Mouse (Mus musculus): ENCODE measurements around the gene Robo1. TPM values are rescaled to one million over a fixed set of nuclear protein-coding genes. Genes with fewer than 3 reads are reported as not detected.

The Robo1 gene
- polyA plus RNA-seq, 1 experiment, result 2.2 TPM

DNA sequence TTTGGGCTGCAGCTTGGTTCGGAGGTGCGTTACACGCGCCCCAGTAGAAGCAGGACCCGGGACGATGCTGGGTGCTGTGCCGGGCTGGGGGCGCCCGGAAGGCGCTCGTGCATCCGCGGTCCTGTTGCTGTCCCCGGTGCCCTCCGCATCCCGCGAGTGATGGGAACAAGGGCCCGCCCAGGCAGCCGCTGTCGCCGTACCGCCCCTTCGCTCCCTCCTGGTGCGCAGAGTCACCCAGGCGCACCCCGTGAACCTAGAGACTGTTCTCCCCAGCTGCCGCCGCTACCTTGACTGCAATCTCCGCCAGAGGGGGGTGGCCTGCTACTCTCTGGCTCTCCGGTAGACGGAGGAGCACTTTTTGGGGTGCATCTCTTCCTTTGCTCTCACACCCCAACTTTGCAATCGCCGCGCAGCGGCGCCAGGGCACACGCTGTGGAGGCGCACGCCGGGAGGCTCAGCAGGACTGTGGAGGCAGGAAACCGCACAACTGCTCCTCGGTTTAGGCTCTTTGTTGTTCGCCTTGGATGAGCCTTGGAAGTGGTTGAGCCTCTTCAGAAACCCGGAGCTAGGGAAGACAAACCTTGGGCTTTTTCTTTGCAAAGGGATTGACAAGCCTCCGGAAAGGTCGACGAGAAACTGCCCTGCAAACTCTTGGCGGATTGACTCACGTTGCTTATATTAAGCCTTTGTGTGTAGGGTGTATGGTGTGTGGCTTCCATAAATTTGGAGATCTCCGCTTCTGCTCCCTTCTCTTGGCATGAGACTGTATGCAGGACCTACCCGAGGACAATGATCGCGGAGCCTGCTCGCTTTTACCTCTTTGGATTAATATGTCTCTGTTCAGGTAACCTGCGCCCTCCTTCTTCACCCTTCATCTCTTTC lies 355.5 kb downstream of the Robo1 start:
- no peaks in the 10 kb centered on the region for H3K27me3 ChIP-seq (replicated peaks; ENCODE audit: control insufficient read depth, insufficient read depth, low read length)
- peak; percentile 15 for DNase-seq
- no peak for TF ChIP-seq CTCF (conservative IDR thresholded peaks at IDR 0.05; ENCODE audit: insufficient read depth, insufficient read length, low read depth, low read length)
- no peak for TF ChIP-seq POLR2A (IDR thresholded peaks at IDR 0.05; ENCODE audit: low read depth, low read length)
- H3K4me3 ChIP-seq (ENCODE audit: insufficient read depth, low read depth, low read length), result peak overlapping the region; percentile 69
- no peaks in the 10 kb centered on the region for H3K4me1 ChIP-seq (ENCODE audit: control insufficient read depth, insufficient read depth, low read length)
- under 1% methylated on average over 55 of the region's 55 CpGs for WGBS
- H3K36me3 ChIP-seq (ENCODE audit: control insufficient read depth, insufficient read depth, low read length), result no peaks in the 10 kb centered on the region
- no peak overlapping the region for H3K27ac ChIP-seq (ENCODE audit: insufficient read depth, low read depth, low read length)

DNA sequence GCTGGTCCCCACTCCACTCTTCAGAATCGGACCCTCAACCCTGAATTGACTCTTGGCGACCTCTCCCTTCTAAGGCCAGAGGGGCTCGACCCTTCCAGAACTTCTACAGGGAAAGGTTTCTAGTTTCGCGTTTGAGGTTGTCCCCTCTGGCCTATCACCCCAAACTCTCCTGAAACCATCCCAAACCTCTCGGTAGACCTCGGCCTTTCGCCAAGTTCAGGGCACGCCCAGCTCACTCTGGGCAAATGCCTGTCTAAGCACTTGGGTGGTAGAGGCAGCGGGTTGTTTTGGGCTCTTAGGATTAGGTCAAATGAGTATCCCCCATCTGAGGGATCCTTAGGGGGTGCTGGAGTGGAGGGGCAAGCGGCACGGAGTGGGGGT lies 356.1 kb downstream of the Robo1 start:
- DNase-seq, result no peak
- no peak for TF ChIP-seq POLR2A (IDR thresholded peaks at IDR 0.05; ENCODE audit: low read depth, low read length)
- no peak for TF ChIP-seq CTCF (conservative IDR thresholded peaks at IDR 0.05; ENCODE audit: insufficient read depth, insufficient read length, low read depth, low read length)
- WGBS, result 4% methylated on average over 12 of the region's 12 CpGs

DNA sequence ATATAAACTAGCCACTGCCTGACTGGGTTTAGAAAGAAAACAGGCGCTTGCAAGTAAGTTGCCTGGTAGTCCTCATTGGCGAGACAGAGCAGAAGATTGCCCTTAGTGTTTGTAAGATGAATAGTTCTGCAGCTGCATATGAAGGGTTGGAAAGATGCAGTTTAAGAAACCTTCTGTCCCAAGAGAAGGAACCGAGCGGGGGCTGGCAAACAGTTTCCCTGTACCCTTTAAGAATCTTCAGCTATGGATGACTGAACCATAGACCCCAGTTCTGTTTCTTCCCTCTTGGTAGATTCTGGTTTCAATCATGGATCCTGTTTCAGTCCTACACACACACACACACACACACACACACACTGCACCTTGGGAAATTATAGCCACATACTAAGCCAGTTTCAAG lies 356.7 kb downstream of the Robo1 start:
- H3K27me3 ChIP-seq (replicated peaks; ENCODE audit: control insufficient read depth, insufficient read depth, low read length), result no peaks in the 10 kb centered on the region
- TF ChIP-seq CTCF (conservative IDR thresholded peaks at IDR 0.05; ENCODE audit: insufficient read depth, insufficient read length, low read depth, low read length) (no peak), POLR2A (IDR thresholded peaks at IDR 0.05; ENCODE audit: low read depth, low read length) (no peak)
- DNase-seq, result no peak
- H3K27ac ChIP-seq (ENCODE audit: insufficient read depth, low read depth, low read length), result no peak overlapping the region
- 77% methylated on average over 4 of the region's 4 CpGs for WGBS
- no peaks in the 10 kb centered on the region for H3K4me1 ChIP-seq (ENCODE audit: control insufficient read depth, insufficient read depth, low read length)
- H3K36me3 ChIP-seq (ENCODE audit: control insufficient read depth, insufficient read depth, low read length), result no peaks in the 10 kb centered on the region
- H3K4me3 ChIP-seq (ENCODE audit: insufficient read depth, low read depth, low read length), result no peak overlapping the region

More for the DNA sequence above, 356.1 kb downstream of the Robo1 start:
- peak overlapping the region; percentile 69 for H3K4me3 ChIP-seq (ENCODE audit: insufficient read depth, low read depth, low read length)
- no peaks in the 10 kb centered on the region for H3K27me3 ChIP-seq (replicated peaks; ENCODE audit: control insufficient read depth, insufficient read depth, low read length)
- H3K27ac ChIP-seq (ENCODE audit: insufficient read depth, low read depth, low read length), result no peak overlapping the region
- no peaks in the 10 kb centered on the region for H3K36me3 ChIP-seq (ENCODE audit: control insufficient read depth, insufficient read depth, low read length)
- no peaks in the 10 kb centered on the region for H3K4me1 ChIP-seq (ENCODE audit: control insufficient read depth, insufficient read depth, low read length)

DNA sequence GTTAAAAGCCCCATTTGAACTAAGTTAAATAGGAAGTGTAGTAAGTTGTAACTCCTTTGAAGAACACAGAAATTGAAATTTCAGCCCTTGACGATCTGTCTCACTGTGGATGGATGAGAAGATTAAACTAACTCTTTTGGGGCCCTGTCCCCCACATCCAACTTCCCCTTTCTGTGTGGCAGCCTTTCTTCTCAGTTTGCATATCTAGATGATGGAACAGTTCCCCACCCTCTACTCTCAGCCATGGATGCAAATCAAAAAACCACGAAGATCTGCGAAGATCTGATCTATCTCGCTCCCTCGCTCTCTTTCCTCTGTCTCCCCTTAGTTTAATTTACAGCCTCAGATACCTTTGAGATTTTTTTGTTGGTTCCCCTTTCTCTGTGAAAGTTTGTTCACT lies 357.3 kb downstream of the Robo1 start:
- Histone ChIP-seq H3K27me3 (replicated peaks; ENCODE audit: control insufficient read depth, insufficient read depth, low read length) (no peaks in the 10 kb centered on the region), H3K27ac (ENCODE audit: insufficient read depth, low read depth, low read length) (no peak overlapping the region), H3K4me3 (ENCODE audit: insufficient read depth, low read depth, low read length) (no peak overlapping the region), H3K36me3 (ENCODE audit: control insufficient read depth, insufficient read depth, low read length) (no peaks in the 10 kb centered on the region), H3K4me1 (ENCODE audit: control insufficient read depth, insufficient read depth, low read length) (no peaks in the 10 kb centered on the region)
- no peak for TF ChIP-seq POLR2A (IDR thresholded peaks at IDR 0.05; ENCODE audit: low read depth, low read length)
- WGBS, result 81% methylated on average over 5 of the region's 5 CpGs
- DNase-seq, result no peak

DNA sequence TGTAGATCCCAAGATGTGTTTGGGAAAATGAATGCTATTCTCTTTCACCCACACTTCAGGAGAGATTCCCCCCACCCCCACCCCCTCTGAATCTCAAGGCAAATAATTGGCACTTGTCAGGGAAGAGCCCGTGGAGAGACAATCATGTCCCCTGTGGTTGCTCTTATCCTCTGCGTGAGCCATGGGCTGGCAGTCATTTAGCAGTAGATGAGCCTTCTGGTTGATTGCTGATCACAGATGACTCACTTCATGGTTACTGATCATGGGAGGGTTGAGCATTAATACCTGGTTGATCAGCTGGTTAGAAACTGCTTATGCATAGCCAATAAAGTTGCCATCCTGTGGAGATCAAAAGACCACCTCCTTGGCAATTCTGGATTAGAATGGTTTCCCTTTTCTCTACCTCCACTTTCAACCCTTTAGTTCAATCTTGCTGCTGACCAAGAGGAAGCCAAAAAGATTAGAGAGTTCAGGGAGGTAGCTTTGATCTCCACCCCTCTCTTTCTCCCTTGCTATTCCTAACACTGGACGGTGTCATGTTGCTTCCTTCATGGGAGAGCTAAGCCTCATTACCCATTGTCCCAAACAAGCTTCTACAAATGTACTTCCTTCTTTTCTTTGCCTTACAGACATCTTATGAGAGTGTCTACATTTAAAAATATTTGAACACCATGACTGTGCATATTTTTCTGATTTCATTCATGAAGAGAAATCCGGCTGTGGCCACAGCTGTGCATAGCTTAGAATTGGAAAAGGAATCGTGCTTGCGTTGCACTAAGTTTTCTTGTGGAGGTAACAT lies 362.3 kb downstream of the Robo1 start:
- Histone ChIP-seq H3K4me3 (ENCODE audit: insufficient read depth, low read depth, low read length) (no peak overlapping the region), H3K4me1 (ENCODE audit: control insufficient read depth, insufficient read depth, low read length) (no peaks in the 10 kb centered on the region), H3K36me3 (ENCODE audit: control insufficient read depth, insufficient read depth, low read length) (no peaks in the 10 kb centered on the region), H3K27me3 (replicated peaks; ENCODE audit: control insufficient read depth, insufficient read depth, low read length) (no peaks in the 10 kb centered on the region), H3K27ac (ENCODE audit: insufficient read depth, low read depth, low read length) (no peak overlapping the region)
- no peak for DNase-seq
- TF ChIP-seq POLR2A (IDR thresholded peaks at IDR 0.05; ENCODE audit: low read depth, low read length), result no peak
- TF ChIP-seq CTCF (conservative IDR thresholded peaks at IDR 0.05; ENCODE audit: insufficient read depth, insufficient read length, low read depth, low read length), result no peak
- 55% methylated on average over 6 of the region's 6 CpGs for WGBS

DNA sequence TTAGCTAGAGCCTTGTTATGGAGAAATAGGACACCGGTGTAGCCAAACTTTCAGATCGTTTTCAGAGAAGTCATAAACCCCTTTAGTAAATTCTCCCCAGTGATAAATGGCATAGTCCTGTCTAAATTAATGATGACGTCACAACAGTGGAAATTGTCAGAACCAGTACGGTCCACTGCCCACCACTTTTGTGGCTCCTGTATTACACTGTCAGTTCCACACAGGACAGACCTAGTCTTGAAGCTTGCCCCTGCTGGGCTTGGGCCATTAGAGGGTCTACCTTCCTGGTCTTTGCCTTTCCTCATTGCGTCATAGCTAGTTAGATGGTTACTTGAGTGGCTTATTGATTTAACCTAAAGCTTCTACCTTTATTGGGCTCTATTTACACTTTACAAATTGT lies 369.1 kb downstream of the Robo1 start:
- TF ChIP-seq POLR2A (IDR thresholded peaks at IDR 0.05; ENCODE audit: low read depth, low read length), result no peak
- no peak for TF ChIP-seq CTCF (conservative IDR thresholded peaks at IDR 0.05; ENCODE audit: insufficient read depth, insufficient read length, low read depth, low read length)
- Histone ChIP-seq H3K4me3 (ENCODE audit: insufficient read depth, low read depth, low read length) (no peak overlapping the region), H3K27me3 (replicated peaks; ENCODE audit: control insufficient read depth, insufficient read depth, low read length) (no peaks in the 10 kb centered on the region), H3K4me1 (ENCODE audit: control insufficient read depth, insufficient read depth, low read length) (no peaks in the 10 kb centered on the region), H3K36me3 (ENCODE audit: control insufficient read depth, insufficient read depth, low read length) (no peaks in the 10 kb centered on the region), H3K27ac (ENCODE audit: insufficient read depth, low read depth, low read length) (no peak overlapping the region)
- 69% methylated on average over 5 of the region's 5 CpGs for WGBS
- DNase-seq, result no peak

DNA sequence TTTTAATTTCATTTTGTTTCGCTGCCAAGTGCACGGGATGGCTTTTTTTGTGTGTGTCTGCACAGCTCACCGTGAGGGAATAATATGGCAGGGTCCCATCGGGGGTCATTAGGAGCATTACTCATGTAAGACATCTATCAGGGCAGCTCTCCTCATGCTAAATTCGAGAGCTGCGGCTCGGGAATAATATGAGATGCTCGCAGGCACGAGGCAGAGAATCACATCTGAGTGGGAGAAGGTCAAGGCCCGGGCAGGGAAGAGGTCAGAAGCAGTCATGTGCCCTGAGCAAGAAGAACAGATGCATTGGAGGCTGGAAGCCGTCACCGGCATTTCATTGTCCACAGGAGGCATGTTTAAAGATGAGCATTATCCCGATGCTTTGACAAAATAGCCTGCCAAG lies 370.3 kb downstream of the Robo1 start:
- Histone ChIP-seq H3K4me3 (ENCODE audit: insufficient read depth, low read depth, low read length) (no peak overlapping the region), H3K4me1 (ENCODE audit: control insufficient read depth, insufficient read depth, low read length) (no peaks in the 10 kb centered on the region), H3K27me3 (replicated peaks; ENCODE audit: control insufficient read depth, insufficient read depth, low read length) (no peaks in the 10 kb centered on the region), H3K36me3 (ENCODE audit: control insufficient read depth, insufficient read depth, low read length) (no peaks in the 10 kb centered on the region), H3K27ac (ENCODE audit: insufficient read depth, low read depth, low read length) (no peak overlapping the region)
- WGBS, result 44% methylated on average over 13 of the region's 13 CpGs
- DNase-seq, result no peak
- TF ChIP-seq CTCF (conservative IDR thresholded peaks at IDR 0.05; ENCODE audit: insufficient read depth, insufficient read length, low read depth, low read length) (no peak), POLR2A (IDR thresholded peaks at IDR 0.05; ENCODE audit: low read depth, low read length) (no peak)
